Mouse (Mus musculus): ENCODE measurements around the gene Lrmp.

GRCm38 (mm10) chr6:145066416-145066815, 49.0 kb upstream of the Lrmp start:
- TF ChIP-seq CTCF (IDR thresholded peaks at IDR 0.05; ENCODE audit: control insufficient read depth, insufficient read depth, insufficient read length) (no peak), MYOG (IDR thresholded peaks at IDR 0.05; ENCODE audit: control insufficient read depth, extremely low read depth, insufficient read length) (no peak), MAX (IDR thresholded peaks at IDR 0.05) (no peak), USF1 (IDR thresholded peaks at IDR 0.05; ENCODE audit: low read depth) (no peak), CEBPB (IDR thresholded peaks at IDR 0.05; ENCODE audit: low read depth) (no peak), FOSL1 (IDR thresholded peaks at IDR 0.05; ENCODE audit: insufficient read depth, low read length, poor library complexity, severe bottlenecking) (no peak), MYOD1 (IDR thresholded peaks at IDR 0.05; ENCODE audit: control insufficient read depth, insufficient read length, low read depth) (no peak)
